Mouse (Mus musculus) spleen, adult 2 months (tissue): Measurements from ENCODE around the gene H6pd.

ENCODE experiments used
- CTCF ChIP-seq: fragments of 200-500 bp; IDR thresholded peaks from 2 replicates; pipeline ENCODE4 v1.5.1; 2011; ENCODE audit warnings: mild to moderate bottlenecking, inconsistent platforms; ENCODE audit not compliant: insufficient read depth, insufficient read length, insufficient replicate concordance; ENCODE audit errors: extremely low read depth
- POLR2A ChIP-seq: fragments of 200-500 bp; IDR thresholded peaks from 2 replicates; pipeline ENCODE4 v1.6.1; 2011; ENCODE audit warnings: low read depth, low read length, inconsistent platforms

- no peak for TF ChIP-seq CTCF
- TF ChIP-seq POLR2A: no peak
Measured at GRCm38 (mm10) chr4:149964770-149965169, 44.1 kb downstream of the H6pd start.
